Mouse (Mus musculus) CD4-positive helper T cell, adult 2 months (primary cell): ENCODE data around the gene Dpf1.
A peak's percentile ranks its signal among the peaks of the same experiment; 100 is the strongest.

Experiments
- DNase-seq: peaks from one replicate; pipeline ENCODE4 v3.0.0-alpha.2; 2012; ENCODE audit warnings: low read depth, missing footprints, low spot score

Dpf1 gene

DNA sequence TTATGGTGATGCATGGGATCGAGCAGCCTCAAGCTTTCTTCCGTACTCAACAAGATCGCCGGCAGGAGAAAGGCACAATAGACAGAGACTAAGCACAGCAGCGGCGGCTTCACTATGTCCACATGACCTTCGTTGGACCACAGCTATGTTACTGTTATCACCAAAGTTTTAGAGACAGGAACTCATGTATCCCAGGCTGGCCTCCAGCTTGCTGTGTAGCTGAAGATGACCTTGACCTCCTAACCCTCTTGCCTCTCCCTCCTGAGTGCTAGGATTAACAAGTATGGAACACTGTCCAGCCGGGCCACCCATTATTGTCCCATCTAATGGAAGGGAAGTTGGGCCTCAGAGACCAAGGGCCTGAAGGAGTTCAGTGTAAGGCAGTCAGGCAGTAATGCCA is 37.1 kb downstream of the Dpf1 start:
- DNase-seq = no peak

- DNase-seq = no peak
These were observed 38.0 kb downstream of the Dpf1 start for GRCm38 (mm10) chr7:29341722-29342121.

- DNase-seq = no peak
These were observed 38.8 kb downstream of the Dpf1 start for GRCm38 (mm10) chr7:29342489-29343092.

GRCm38 (mm10) chr7:29343746-29344145 is 40.0 kb downstream of the Dpf1 start:
- DNase-seq = no peak

DNA sequence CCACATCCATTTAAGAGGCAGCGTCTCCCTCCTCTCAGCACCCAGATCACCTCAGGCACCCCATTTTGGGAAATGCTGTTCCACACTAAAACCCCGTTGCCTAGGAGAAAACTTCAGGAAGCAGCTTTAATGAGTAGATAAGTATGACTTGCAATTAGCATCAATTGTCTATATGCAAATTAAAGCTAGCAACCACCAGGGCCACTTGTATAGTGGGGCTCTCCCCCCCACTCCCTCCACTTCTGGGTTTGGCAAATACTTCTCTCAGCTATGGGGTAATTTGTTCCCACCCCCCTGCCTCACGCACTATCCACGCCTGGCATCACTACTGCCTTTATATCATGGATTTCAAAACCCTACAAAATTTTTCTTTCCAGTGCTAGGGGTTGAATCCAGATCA is 41.8 kb downstream of the Dpf1 start:
- DNase-seq = no peak

GRCm38 (mm10) chr7:29346212-29346611 is 42.5 kb downstream of the Dpf1 start:
- no peak for DNase-seq

DNA sequence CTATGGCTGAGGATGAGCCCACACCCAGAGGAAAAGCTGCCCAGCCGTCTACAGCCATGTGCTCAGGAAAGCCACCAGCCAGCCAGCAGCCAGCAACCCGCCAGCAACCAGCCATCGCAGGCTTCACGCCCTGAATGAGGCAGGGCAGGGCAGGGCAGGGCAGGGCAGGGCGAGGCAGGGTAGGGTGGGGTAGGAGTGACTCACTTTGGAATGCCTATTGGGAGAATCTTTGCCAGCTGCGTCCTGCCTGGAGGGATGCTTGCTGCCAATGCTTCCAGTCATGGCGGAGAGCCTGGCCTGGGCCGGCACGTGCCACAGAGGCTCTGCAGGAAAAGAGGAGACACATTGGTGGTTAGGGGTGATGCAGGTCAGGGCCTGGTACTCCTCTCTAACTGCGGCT is 46.7 kb downstream of the Dpf1 start:
- DNase-seq = no peak

DNA sequence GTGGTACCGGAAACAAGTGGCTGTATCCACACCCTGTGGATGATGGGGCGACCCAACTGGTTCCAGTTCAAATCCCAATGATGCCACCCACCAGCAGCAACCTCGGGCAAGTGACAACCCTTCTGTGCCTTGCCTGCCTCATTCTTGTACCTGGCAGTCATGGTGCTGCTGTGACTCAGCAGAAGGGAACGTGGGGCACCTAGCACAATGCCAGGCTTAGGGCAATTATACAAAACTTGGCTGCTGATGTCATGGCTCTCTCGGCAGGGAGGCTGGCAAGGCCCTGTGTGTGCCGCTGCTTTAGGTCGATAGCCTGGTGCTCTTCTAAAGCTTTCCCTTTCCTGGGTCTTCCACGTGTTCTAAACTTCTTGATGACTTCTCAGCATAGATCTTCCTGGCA is 48.5 kb downstream of the Dpf1 start:
- no peak for DNase-seq

- no peak for DNase-seq
These were observed 50.4 kb downstream of the Dpf1 start for GRCm38 (mm10) chr7:29354161-29354560.

GRCm38 (mm10) chr7:29355406-29355805 is 51.7 kb downstream of the Dpf1 start:
- no peak for DNase-seq

DNA sequence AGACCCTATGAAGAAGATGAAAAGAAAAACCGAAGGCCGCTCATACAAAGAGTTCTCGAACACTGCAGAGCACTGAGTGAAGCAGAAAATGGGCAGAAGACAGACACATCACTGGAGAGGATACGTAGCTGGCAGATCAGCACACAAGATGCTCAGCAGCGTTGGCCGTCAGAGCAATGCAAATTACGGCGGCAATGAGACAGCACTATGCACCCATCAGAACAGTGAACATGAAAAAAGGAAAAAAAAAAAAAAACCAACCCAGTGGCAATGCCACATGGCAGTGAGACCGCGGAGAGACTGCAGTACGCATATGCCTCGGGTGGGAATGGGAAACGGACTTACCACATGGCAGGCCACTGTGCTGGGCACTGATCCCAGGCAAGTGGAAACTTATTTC is 57.7 kb downstream of the Dpf1 start:
- no peak for DNase-seq

- peak; percentile 16 for DNase-seq
These were observed 60.3 kb downstream of the Dpf1 start for GRCm38 (mm10) chr7:29364052-29364451.

- no peak for DNase-seq
These were observed 63.6 kb downstream of the Dpf1 start for GRCm38 (mm10) chr7:29367166-29368003.
